Mouse (Mus musculus) C2C12 (cell line): ENCODE measurements around the gene Nek7. TPM values are rescaled to one million over a fixed set of nuclear protein-coding genes. Genes with fewer than 3 reads are reported as not detected.

Experiments
- H3K27me3 ChIP-seq: one replicate; pipeline ENCODE4 v1.6.1; 2011; ENCODE audit not compliant: control insufficient read depth, insufficient read depth, insufficient read length
- H3K36me3 ChIP-seq: one replicate; pipeline ENCODE4 v1.6.1; 2011; ENCODE audit not compliant: control insufficient read depth, insufficient read depth
- H3K4me3 ChIP-seq: one replicate; pipeline ENCODE4 v1.5.1; 2011; ENCODE audit warnings: mild to moderate bottlenecking, control low read depth; ENCODE audit not compliant: poor library complexity, insufficient read depth, severe bottlenecking
- H3K79me2 ChIP-seq: one replicate; pipeline ENCODE4 v1.6.1; 2011; ENCODE audit not compliant: control insufficient read depth, insufficient read depth
- H3K79me3 ChIP-seq: one replicate; pipeline ENCODE4 v1.6.1; 2011; ENCODE audit warnings: low read depth, control low read depth
- H3ac ChIP-seq: one replicate; pipeline ENCODE3; 2011; ENCODE audit warnings: low read depth; ENCODE audit not compliant: control insufficient read depth, insufficient read length
- CEBPB ChIP-seq: IDR thresholded peaks from one replicate; pipeline ENCODE4 v1.6.1; 2011; ENCODE audit warnings: low read depth, mild to moderate bottlenecking, control low read depth, moderate library complexity
- CTCF ChIP-seq: IDR thresholded peaks from one replicate; pipeline ENCODE4 v1.5.1; 2011; ENCODE audit not compliant: control insufficient read depth, insufficient read depth, insufficient read length
- FOSL1 ChIP-seq: IDR thresholded peaks from one replicate; pipeline ENCODE4 v1.8.0; 2011; ENCODE audit warnings: mild to moderate bottlenecking, low read length; ENCODE audit not compliant: poor library complexity, insufficient read depth, severe bottlenecking
- MAX ChIP-seq: IDR thresholded peaks from one replicate; pipeline ENCODE4 v1.6.1; 2011; ENCODE audit warnings: mild to moderate bottlenecking, control low read depth
- MYOD1 ChIP-seq: IDR thresholded peaks from one replicate; pipeline ENCODE4 v1.6.1; 2011; ENCODE audit warnings: low read depth; ENCODE audit not compliant: control insufficient read depth, insufficient read length
- MYOG ChIP-seq: IDR thresholded peaks from one replicate; pipeline ENCODE4 v1.6.1; 2011; ENCODE audit not compliant: control insufficient read depth, insufficient read length; ENCODE audit errors: extremely low read depth
- USF1 ChIP-seq: IDR thresholded peaks from one replicate; pipeline ENCODE4 v1.6.1; 2011; ENCODE audit warnings: low read depth, mild to moderate bottlenecking, control low read depth, moderate library complexity
- polyA plus RNA-seq: library from polyadenylated mRNA; unstranded; fragments of >200 nt; fragmentation: generic; extraction: Trizol; gene quantifications from one replicate; pipeline ENCODE4 v1.2.1, GENCODE M21; 2012; ENCODE audit warnings: missing spikeins

Nek7 gene
- polyA plus RNA-seq, 1 experiment, result 12.0 TPM

DNA sequence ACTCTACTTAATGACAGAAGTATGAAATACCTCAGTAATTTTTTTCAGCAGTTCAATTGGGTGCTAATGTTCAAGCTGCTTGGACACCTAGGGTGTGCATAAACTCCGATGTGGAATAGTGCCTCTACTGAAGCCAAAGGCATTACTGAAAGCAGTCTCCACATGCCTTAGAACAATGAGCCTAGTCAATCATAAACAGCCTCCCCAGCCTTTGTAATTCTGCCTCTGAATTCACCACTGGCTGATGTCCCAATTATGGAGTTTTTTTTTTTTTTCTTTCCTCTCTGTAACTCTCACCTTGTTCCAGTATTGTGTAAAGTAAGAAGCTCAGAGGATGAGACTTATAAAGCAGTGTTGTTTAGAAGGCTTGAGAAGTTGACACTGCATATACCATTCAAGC is 3.9 kb upstream of the Nek7 start:
- H3K4me3 ChIP-seq, result no peak overlapping the region
- no peak for TF ChIP-seq CEBPB
- no peak for TF ChIP-seq MYOD1
- H3K27me3 ChIP-seq, result no peaks in the 10 kb centered on the region
- H3ac ChIP-seq, result no peak overlapping the region
- no peaks in the 10 kb centered on the region for H3K79me3 ChIP-seq
- H3K36me3 ChIP-seq, result no peaks in the 10 kb centered on the region
- no peaks in the 10 kb centered on the region for H3K79me2 ChIP-seq

DNA sequence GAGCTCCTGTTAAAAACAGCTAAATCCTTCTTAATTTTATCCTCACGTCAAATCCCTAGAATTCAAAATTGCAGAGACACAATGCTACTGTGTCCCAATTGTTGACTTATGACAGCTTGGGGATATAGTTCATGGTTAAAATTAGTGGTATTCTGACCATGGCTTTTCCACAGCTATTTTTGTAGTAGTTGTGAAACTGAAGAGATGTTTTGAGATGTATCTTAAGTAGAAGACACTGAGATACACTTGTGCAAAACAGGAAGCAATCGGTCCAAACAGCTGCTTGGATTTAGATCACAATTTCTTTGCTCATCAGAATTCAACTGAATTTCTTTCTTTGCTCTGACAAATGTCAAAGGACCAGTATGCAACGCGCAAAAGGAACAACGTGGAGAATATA is 2.9 kb upstream of the Nek7 start:
- Histone ChIP-seq H3K79me3 (no peaks in the 10 kb centered on the region), H3K4me3 (no peak overlapping the region), H3ac (no peak overlapping the region), H3K36me3 (no peaks in the 10 kb centered on the region), H3K27me3 (no peaks in the 10 kb centered on the region), H3K79me2 (peaks cover 8% of the 10 kb centered on the region)
- TF ChIP-seq MYOD1 (no peak), CEBPB (no peak), USF1 (no peak), CTCF (no peak), FOSL1 (no peak), MAX (no peak)

- Histone ChIP-seq H3K79me3 (peaks cover under 1% of the 10 kb centered on the region), H3K36me3 (no peaks in the 10 kb centered on the region), H3K27me3 (no peaks in the 10 kb centered on the region), H3K79me2 (peaks cover 12% of the 10 kb centered on the region), H3ac (no peak overlapping the region), H3K4me3 (no peak overlapping the region)
- no peak for TF ChIP-seq MYOG
- no peak for TF ChIP-seq CEBPB
- TF ChIP-seq MYOD1, result no peak
- no peak for TF ChIP-seq MAX
- TF ChIP-seq FOSL1, result no peak
- TF ChIP-seq CTCF, result no peak
- TF ChIP-seq USF1, result no peak
These were observed 2.5 kb upstream of the Nek7 start for GRCm38 (mm10) chr1:138622431-138622830.

DNA sequence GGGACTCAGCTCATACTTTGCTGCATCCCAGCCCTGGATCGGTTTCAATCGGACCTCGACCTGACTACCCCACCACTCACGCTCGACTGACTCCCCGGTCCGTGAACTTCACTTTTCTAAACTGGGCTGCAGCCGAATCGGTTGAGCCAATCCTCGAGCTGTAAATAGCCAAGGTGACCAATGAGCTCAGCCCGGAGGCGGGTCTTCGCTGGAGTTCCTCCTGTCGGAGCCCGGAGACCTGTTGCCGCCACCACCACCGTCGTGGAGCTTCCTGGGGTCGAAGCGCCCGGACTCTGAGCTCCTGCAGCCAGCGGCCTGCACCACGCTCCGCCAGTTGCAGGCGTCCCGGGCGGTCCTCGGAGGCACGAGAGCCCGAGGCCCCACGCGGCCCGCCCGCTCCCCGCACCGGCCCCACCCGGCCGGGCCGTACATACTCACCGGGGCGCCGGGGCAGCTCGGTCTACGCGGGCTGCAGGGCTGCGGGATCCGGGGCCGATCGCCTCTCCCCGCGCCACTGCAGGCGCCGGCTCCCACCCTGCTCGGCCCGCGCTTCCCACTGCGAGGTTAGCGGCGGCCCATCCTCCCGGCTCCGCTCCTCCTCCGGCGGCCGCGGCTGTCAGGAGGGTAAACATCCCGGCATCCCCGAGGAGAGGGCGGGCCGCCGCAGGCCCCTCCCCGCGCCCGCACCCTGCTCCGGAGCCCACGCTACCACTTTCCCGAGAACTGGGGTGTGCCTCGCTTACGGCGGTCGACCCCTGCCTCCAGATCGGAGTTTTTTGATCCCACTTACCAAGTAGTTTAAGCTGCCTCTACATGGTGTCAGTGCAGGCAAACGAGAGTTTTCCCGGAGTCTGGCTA is 598 bp downstream of the Nek7 start:
- Histone ChIP-seq H3K27me3 (no peaks in the 10 kb centered on the region), H3K36me3 (peaks cover 7% of the 10 kb centered on the region), H3K79me3 (peaks cover 28% of the 10 kb centered on the region), H3ac (peak overlapping the region; percentile 95), H3K4me3 (peak overlapping the region; percentile 45), H3K79me2 (peaks cover 43% of the 10 kb centered on the region)
- TF ChIP-seq USF1 (no peak), CTCF (no peak), MYOG (no peak), FOSL1 (no peak), MAX (no peak), CEBPB (no peak), MYOD1 (no peak)

- peaks cover 56% of the 10 kb centered on the region for H3K79me2 ChIP-seq
- H3K79me3 ChIP-seq, result peaks cover 39% of the 10 kb centered on the region
- H3K36me3 ChIP-seq, result peaks cover 14% of the 10 kb centered on the region
- no peaks in the 10 kb centered on the region for H3K27me3 ChIP-seq
- H3K4me3 ChIP-seq, result peak overlapping the region; percentile 45
- TF ChIP-seq MAX, result no peak
- TF ChIP-seq CEBPB, result no peak
- no peak for TF ChIP-seq USF1
- no peak for TF ChIP-seq MYOG
- no peak for TF ChIP-seq CTCF
- no peak for TF ChIP-seq MYOD1
- H3ac ChIP-seq, result peak overlapping the region; percentile 62
These were observed 2.0 kb downstream of the Nek7 start for GRCm38 (mm10) chr1:138618012-138618354.

DNA sequence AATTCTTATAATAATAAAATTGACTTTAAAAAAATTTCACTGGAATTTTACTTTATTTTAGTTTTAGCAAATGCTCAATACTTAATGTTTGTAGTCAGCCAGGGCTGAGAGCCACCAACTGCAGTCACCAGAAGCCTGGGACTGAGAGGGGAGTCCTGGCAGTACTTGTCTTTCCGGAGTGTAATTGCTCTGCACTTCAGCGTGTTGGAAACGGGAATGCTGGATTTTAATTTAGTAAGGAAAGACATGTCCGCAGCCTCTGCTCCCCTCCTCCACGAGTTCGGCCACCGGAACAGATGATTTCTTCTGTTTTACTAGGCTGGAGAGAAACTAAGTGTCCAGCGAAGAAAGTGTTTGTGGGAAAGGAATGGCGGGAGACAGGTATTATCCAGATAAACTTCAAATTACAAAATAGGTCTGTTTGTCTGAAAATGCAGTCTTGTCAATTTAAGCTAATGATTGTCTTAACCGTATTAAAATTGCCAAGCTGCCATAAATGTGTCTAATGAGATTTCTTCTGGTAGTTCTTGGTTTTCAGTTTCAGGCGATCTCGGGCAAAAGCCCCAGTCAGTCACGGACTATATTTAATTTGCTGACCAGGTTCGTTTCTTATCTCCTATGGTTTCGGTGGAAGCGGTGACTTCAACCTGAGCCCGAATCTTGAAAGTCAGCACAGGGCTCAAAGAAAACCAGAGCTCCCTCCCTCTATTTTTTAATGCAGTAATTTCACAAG is 2.5 kb downstream of the Nek7 start:
- Histone ChIP-seq H3K4me3 (peak overlapping the region; percentile 45), H3ac (peak overlapping the region; percentile 34), H3K79me3 (peaks cover 43% of the 10 kb centered on the region), H3K36me3 (peaks cover 15% of the 10 kb centered on the region), H3K27me3 (no peaks in the 10 kb centered on the region), H3K79me2 (peaks cover 62% of the 10 kb centered on the region)
- no peak for TF ChIP-seq MYOD1
- no peak for TF ChIP-seq FOSL1
- no peak for TF ChIP-seq USF1
- no peak for TF ChIP-seq MAX
- TF ChIP-seq CTCF, result no peak
- no peak for TF ChIP-seq CEBPB
- TF ChIP-seq MYOG, result no peak
